Mouse (Mus musculus) midbrain, embryonic 13.5 days (tissue): Measurements from ENCODE around the gene Tll2. TPM values are rescaled to one million over a fixed set of nuclear protein-coding genes. Genes with fewer than 3 reads are reported as not detected.

Source experiments
- ATAC-seq: fragments of 200-750 bp; cut with Nextera tagmentation; 2 replicates; pipeline ENCODE4 v1.8.0; 2017; ENCODE audit warnings: mild to moderate bottlenecking, moderate TSS enrichment, moderate library complexity
- H3K27ac ChIP-seq: fragments of 300-500 bp; sonication (generic); 2 replicates; pipeline ENCODE4 v1.5.1; 2015; ENCODE audit warnings: inconsistent platforms, mild to moderate bottlenecking, moderate library complexity
- H3K27me3 ChIP-seq: fragments of 300-500 bp; sonication (generic); 2 replicates; pipeline ENCODE4 v1.6.1; 2015; ENCODE audit warnings: mild to moderate bottlenecking, inconsistent platforms
- H3K36me3 ChIP-seq: fragments of 300-500 bp; sonication (generic); 2 replicates; pipeline ENCODE4 v1.6.1; 2015; ENCODE audit warnings: mild to moderate bottlenecking, inconsistent platforms
- H3K4me1 ChIP-seq: fragments of 300-500 bp; sonication (generic); replicated peaks from 2 replicates; pipeline ENCODE4 v1.6.1; 2015; ENCODE audit warnings: inconsistent platforms
- H3K4me2 ChIP-seq: fragments of 300-500 bp; sonication (generic); replicated peaks from 2 replicates; pipeline ENCODE4 v1.6.1; 2015; ENCODE audit warnings: moderate library complexity, mild to moderate bottlenecking, inconsistent platforms
- H3K4me3 ChIP-seq: fragments of 300-500 bp; sonication (generic); replicated peaks from 2 replicates; pipeline ENCODE4 v1.5.1; 2015; ENCODE audit warnings: mild to moderate bottlenecking, inconsistent platforms
- H3K9ac ChIP-seq: fragments of 300-500 bp; sonication (generic); replicated peaks from 2 replicates; pipeline ENCODE4 v1.6.1; 2015; ENCODE audit warnings: mild to moderate bottlenecking, inconsistent platforms
- H3K9me3 ChIP-seq: fragments of 300-500 bp; sonication (generic); 2 replicates; pipeline ENCODE4 v1.6.1; 2016; ENCODE audit warnings: mild to moderate bottlenecking, inconsistent platforms
- WGBS: fragments of 180-500 bp; shearing (Covaris S2); methylation state at CpG from one replicate; pipeline ENCODE4 v1.1.7; 2015; 5-methylcytosine and 5-hydroxymethylcytosine counted together
- polyA plus RNA-seq: library from polyadenylated mRNA; unstranded; fragments of >200 nt; fragmentation: Nextera tagmentation; extraction: Ambion mirVana; gene quantifications from 2 replicates; pipeline ENCODE4 v1.2.1, GENCODE M21; 2015

Tll2 gene
- polyA plus RNA-seq, 1 experiment from 2014 or later, result 1.6 TPM

GRCm38 (mm10) chr19:41083646-41084045 lies 123.0 kb downstream of the Tll2 start:
- H3K36me3 ChIP-seq, result no peaks in the 10 kb centered on the region
- no peak for ATAC-seq

GRCm38 (mm10) chr19:41081589-41081988 lies 125.0 kb downstream of the Tll2 start:
- peak overlapping the region; percentile 56; the same call in 1 of the 2 replicates for H3K27ac ChIP-seq
- peaks cover 7% of the 10 kb centered on the region; the same call in 1 of the 2 replicates for H3K27me3 ChIP-seq
- H3K4me1 ChIP-seq, result peaks cover 14% of the 10 kb centered on the region
- ATAC-seq, result peak; percentile 67; the same call in 1 of the 2 replicates
- no peaks in the 10 kb centered on the region for H3K36me3 ChIP-seq
- H3K9me3 ChIP-seq, result no peaks in the 10 kb centered on the region
- 10% methylated on average over 3 of the region's 3 CpGs for WGBS
- H3K4me3 ChIP-seq, result no peak overlapping the region
- H3K9ac ChIP-seq, result no peak overlapping the region
- no peak overlapping the region for H3K4me2 ChIP-seq

More at GRCm38 (mm10) chr19:41083646-41084045, 123.0 kb downstream of the Tll2 start:
- no peak overlapping the region for H3K27ac ChIP-seq
- peaks cover 18% of the 10 kb centered on the region for H3K4me1 ChIP-seq
- H3K9ac ChIP-seq, result no peak overlapping the region
- no peak overlapping the region for H3K4me2 ChIP-seq
- WGBS, result 95% methylated on average over 14 of the region's 14 CpGs
- H3K27me3 ChIP-seq, result peaks cover 20% of the 10 kb centered on the region
- no peak overlapping the region for H3K4me3 ChIP-seq
- no peaks in the 10 kb centered on the region for H3K9me3 ChIP-seq

GRCm38 (mm10) chr19:41076906-41077305 lies 129.7 kb downstream of the Tll2 start, which contains the start of gene Opalin:
TSS of gene Opalin (minus strand) at chr19:41077113.
- WGBS, result 83% methylated on average over 3 of the region's 3 CpGs
- ATAC-seq, result no peak
- H3K27me3 ChIP-seq, result no peaks in the 10 kb centered on the region

GRCm38 (mm10) chr19:41073746-41074455 lies 132.7 kb downstream of the Tll2 start:
- H3K4me1 ChIP-seq, result no peaks in the 10 kb centered on the region
- ATAC-seq, result no peak
- H3K4me2 ChIP-seq, result no peak overlapping the region
- 90% methylated on average over 14 of the region's 14 CpGs for WGBS
- no peaks in the 10 kb centered on the region for H3K36me3 ChIP-seq
- H3K27ac ChIP-seq, result no peak overlapping the region
- no peak overlapping the region for H3K9ac ChIP-seq
- H3K9me3 ChIP-seq, result no peaks in the 10 kb centered on the region
- H3K27me3 ChIP-seq, result no peaks in the 10 kb centered on the region
- no peak overlapping the region for H3K4me3 ChIP-seq

More at GRCm38 (mm10) chr19:41076906-41077305, 129.7 kb downstream of the Tll2 start, which contains the start of gene Opalin:
- no peak within 1 kb of the TSS for H3K4me2 ChIP-seq
- H3K27ac ChIP-seq, result no peak within 1 kb of the TSS
- no peak within 1 kb of the TSS for H3K9ac ChIP-seq
- no peaks in the 10 kb centered on the region for H3K36me3 ChIP-seq
- no peak within 1 kb of the TSS for H3K4me3 ChIP-seq
- no peaks in the 10 kb centered on the region for H3K9me3 ChIP-seq
- peaks cover 10% of the 10 kb centered on the region for H3K4me1 ChIP-seq

GRCm38 (mm10) chr19:41071500-41071899 lies 135.1 kb downstream of the Tll2 start:
- Histone ChIP-seq H3K4me3 (no peak overlapping the region), H3K4me2 (no peak overlapping the region), H3K9me3 (no peaks in the 10 kb centered on the region), H3K9ac (no peak overlapping the region), H3K36me3 (no peaks in the 10 kb centered on the region), H3K4me1 (no peaks in the 10 kb centered on the region), H3K27ac (no peak overlapping the region), H3K27me3 (no peaks in the 10 kb centered on the region)
- 7% methylated on average over 8 of the region's 8 CpGs for WGBS
- ATAC-seq, result peak; percentile 65

GRCm38 (mm10) chr19:41054702-41055101 lies 151.9 kb downstream of the Tll2 start:
- Histone ChIP-seq H3K27ac (no peak overlapping the region), H3K9ac (no peak overlapping the region), H3K27me3 (no peaks in the 10 kb centered on the region), H3K4me2 (no peak overlapping the region), H3K36me3 (no peaks in the 10 kb centered on the region), H3K9me3 (no peaks in the 10 kb centered on the region), H3K4me3 (no peak overlapping the region), H3K4me1 (no peaks in the 10 kb centered on the region)
- WGBS, result 61% methylated on average over 4 of the region's 4 CpGs
- no peak for ATAC-seq

GRCm38 (mm10) chr19:41053530-41053929 lies 153.1 kb downstream of the Tll2 start:
- no peak overlapping the region for H3K4me2 ChIP-seq
- no peak overlapping the region for H3K9ac ChIP-seq
- no peaks in the 10 kb centered on the region for H3K36me3 ChIP-seq
- 41% methylated on average over 10 of the region's 10 CpGs for WGBS
- no peak overlapping the region for H3K4me3 ChIP-seq
- no peaks in the 10 kb centered on the region for H3K4me1 ChIP-seq
- no peak for ATAC-seq
- H3K27me3 ChIP-seq, result no peaks in the 10 kb centered on the region
- no peak overlapping the region for H3K27ac ChIP-seq
- no peaks in the 10 kb centered on the region for H3K9me3 ChIP-seq

GRCm38 (mm10) chr19:41052247-41052646 lies 154.4 kb downstream of the Tll2 start:
- H3K9me3 ChIP-seq, result no peaks in the 10 kb centered on the region
- no peak overlapping the region for H3K4me3 ChIP-seq
- no peaks in the 10 kb centered on the region for H3K27me3 ChIP-seq
- H3K27ac ChIP-seq, result no peak overlapping the region
- H3K4me2 ChIP-seq, result no peak overlapping the region
- ATAC-seq, result no peak
- no peak overlapping the region for H3K9ac ChIP-seq
- no peaks in the 10 kb centered on the region for H3K36me3 ChIP-seq
- WGBS, result 84% methylated on average over 5 of the region's 5 CpGs
- H3K4me1 ChIP-seq, result no peaks in the 10 kb centered on the region

- Histone ChIP-seq H3K9ac (no peak overlapping the region), H3K36me3 (no peaks in the 10 kb centered on the region), H3K9me3 (no peaks in the 10 kb centered on the region), H3K27me3 (no peaks in the 10 kb centered on the region), H3K27ac (no peak overlapping the region), H3K4me2 (no peak overlapping the region), H3K4me3 (no peak overlapping the region), H3K4me1 (no peaks in the 10 kb centered on the region)
- WGBS, result 89% methylated on average over 1 of the region's 1 CpGs
- no peak for ATAC-seq
Observed at GRCm38 (mm10) chr19:41051714-41052113, 154.9 kb downstream of the Tll2 start.

- no peaks in the 10 kb centered on the region for H3K4me1 ChIP-seq
- no peaks in the 10 kb centered on the region for H3K36me3 ChIP-seq
- H3K27ac ChIP-seq, result no peak overlapping the region
- no peak overlapping the region for H3K4me3 ChIP-seq
- ATAC-seq, result no peak
- H3K27me3 ChIP-seq, result no peaks in the 10 kb centered on the region
- no peaks in the 10 kb centered on the region for H3K9me3 ChIP-seq
- H3K9ac ChIP-seq, result no peak overlapping the region
- WGBS, result 90% methylated on average over 3 of the region's 3 CpGs
- no peak overlapping the region for H3K4me2 ChIP-seq
Observed at GRCm38 (mm10) chr19:41048187-41048559, 158.5 kb downstream of the Tll2 start.

- H3K4me1 ChIP-seq, result no peaks in the 10 kb centered on the region
- ATAC-seq, result no peak
- H3K27ac ChIP-seq, result no peak overlapping the region
- H3K4me3 ChIP-seq, result no peak overlapping the region
- no peaks in the 10 kb centered on the region for H3K27me3 ChIP-seq
- no peak overlapping the region for H3K4me2 ChIP-seq
- H3K9ac ChIP-seq, result no peak overlapping the region
- 72% methylated on average over 9 of the region's 9 CpGs for WGBS
- H3K36me3 ChIP-seq, result no peaks in the 10 kb centered on the region
- no peaks in the 10 kb centered on the region for H3K9me3 ChIP-seq
Observed at GRCm38 (mm10) chr19:41047437-41048186, 159.0 kb downstream of the Tll2 start.

DNA sequence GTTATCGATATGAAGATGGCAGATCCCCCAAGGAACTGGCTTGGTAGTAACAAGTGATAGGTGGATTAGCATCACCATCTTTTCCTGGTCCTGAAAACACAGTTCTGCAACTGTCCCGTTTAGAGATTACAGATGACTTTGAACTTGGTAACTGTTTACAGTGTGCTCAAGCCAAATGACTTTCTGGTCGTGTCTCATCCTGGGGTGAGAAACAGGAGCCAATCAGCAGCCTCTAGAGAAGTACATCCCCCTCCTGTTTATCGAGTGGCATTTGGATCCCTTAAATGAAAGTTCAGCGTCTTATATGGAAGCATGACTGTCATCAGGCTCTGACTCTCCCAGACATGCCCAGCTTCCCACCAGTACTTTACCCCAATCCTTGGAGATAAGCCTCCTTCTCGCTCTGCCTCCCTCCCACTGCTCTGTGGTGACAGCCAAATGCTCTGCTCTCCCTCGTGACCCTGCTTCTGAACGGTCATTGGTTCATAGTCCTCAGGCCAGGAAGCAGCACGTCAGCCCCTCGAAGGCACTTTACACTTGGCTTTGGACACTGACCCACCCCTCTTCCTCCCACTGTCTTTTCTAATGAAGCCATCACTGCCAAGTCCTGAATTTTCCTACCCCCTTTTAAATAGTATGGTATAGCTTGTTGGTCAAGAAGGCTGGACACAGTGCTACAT lies 161.4 kb downstream of the Tll2 start:
- H3K27me3 ChIP-seq, result no peaks in the 10 kb centered on the region
- H3K27ac ChIP-seq, result no peak overlapping the region
- no peak overlapping the region for H3K9ac ChIP-seq
- no peaks in the 10 kb centered on the region for H3K9me3 ChIP-seq
- no peak for ATAC-seq
- no peaks in the 10 kb centered on the region for H3K36me3 ChIP-seq
- WGBS, result 61% methylated on average over 10 of the region's 10 CpGs
- H3K4me2 ChIP-seq, result no peak overlapping the region
- no peak overlapping the region for H3K4me3 ChIP-seq
- no peaks in the 10 kb centered on the region for H3K4me1 ChIP-seq
